Mouse (Mus musculus) limb, embryonic 13.5 days (tissue): ENCODE data around the gene Zkscan2. TPM values are rescaled to one million over a fixed set of nuclear protein-coding genes. Genes with fewer than 3 reads are reported as not detected.
A peak's percentile ranks its signal among the peaks of the same experiment; 100 is the strongest.

ENCODE experiments used
- ATAC-seq: fragments of 200-750 bp; cut with Nextera tagmentation; 2 replicates; pipeline ENCODE4 v1.8.0; 2017; ENCODE audit warnings: low read depth, moderate number of reproducible peaks, moderate TSS enrichment; ENCODE audit not compliant: low FRiP score
- H3K27ac ChIP-seq: fragments of 300-500 bp; sonication (generic); 2 replicates; pipeline ENCODE4 v1.5.1; 2015; ENCODE audit warnings: inconsistent platforms, mild to moderate bottlenecking, moderate library complexity
- H3K27me3 ChIP-seq: fragments of 300-500 bp; sonication (generic); 2 replicates; pipeline ENCODE4 v1.6.1; 2015; ENCODE audit warnings: mild to moderate bottlenecking, inconsistent platforms
- H3K36me3 ChIP-seq: fragments of 300-500 bp; sonication (generic); 2 replicates; pipeline ENCODE4 v1.6.1; 2015; ENCODE audit warnings: inconsistent platforms, mild to moderate bottlenecking, moderate library complexity
- H3K4me1 ChIP-seq: fragments of 300-500 bp; sonication (generic); 2 replicates; pipeline ENCODE4 v1.6.1; 2015; ENCODE audit warnings: inconsistent platforms
- H3K4me2 ChIP-seq: fragments of 300-500 bp; sonication (generic); replicated peaks from 2 replicates; pipeline ENCODE4 v1.6.1; 2015; ENCODE audit warnings: inconsistent platforms, mild to moderate bottlenecking, moderate library complexity
- H3K4me3 ChIP-seq: fragments of 300-500 bp; sonication (generic); 2 replicates; pipeline ENCODE4 v1.5.1; 2015; ENCODE audit warnings: moderate library complexity, mild to moderate bottlenecking, inconsistent platforms
- H3K9ac ChIP-seq: fragments of 300-500 bp; sonication (generic); 2 replicates; pipeline ENCODE4 v1.6.1; 2015; ENCODE audit warnings: mild to moderate bottlenecking, inconsistent platforms
- H3K9me3 ChIP-seq: fragments of 300-500 bp; sonication (generic); 2 replicates; pipeline ENCODE4 v1.6.1; 2016; ENCODE audit warnings: inconsistent platforms
- WGBS: fragments of 180-500 bp; shearing (Covaris S2); methylation state at CpG from one replicate; pipeline ENCODE4 v1.1.7; 2015; 5-methylcytosine and 5-hydroxymethylcytosine counted together
- polyA plus RNA-seq: library from polyadenylated mRNA; unstranded; fragments of >200 nt; fragmentation: Nextera tagmentation; extraction: Ambion mirVana; gene quantifications from 2 replicates; pipeline ENCODE4 v1.2.1, GENCODE M21; 2015

The Zkscan2 gene
- 4.5 and 4.9 TPM in 2 replicates for polyA plus RNA-seq

GRCm38 (mm10) chr7:123500239-123501219 lies at the start of gene Zkscan2:
Gene Zkscan2 (minus strand): TSS chr7:123500449.
- Histone ChIP-seq H3K9me3 (no peaks in the 10 kb centered on the region), H3K27ac (peak within 1 kb of the TSS; percentile 52; the same call in 1 of the 2 replicates)
- 2% methylated on average over 67 of the region's 71 CpGs for WGBS

GRCm38 (mm10) chr7:123529190-123529589 lies 28.9 kb upstream of the Zkscan2 start:
- H3K4me3 ChIP-seq = no peak overlapping the region
- no peaks in the 10 kb centered on the region for H3K27me3 ChIP-seq
- WGBS = 84% methylated on average over 3 of the region's 3 CpGs
- H3K9ac ChIP-seq = no peak overlapping the region
- H3K36me3 ChIP-seq = no peaks in the 10 kb centered on the region
- H3K4me2 ChIP-seq = no peak overlapping the region
- ATAC-seq = no peak
- H3K27ac ChIP-seq = no peak overlapping the region
- 0 out of 2 replicates have a peak, but pooled peaks cover 3% of the 10 kb centered on the region for H3K9me3 ChIP-seq
- no peaks in the 10 kb centered on the region for H3K4me1 ChIP-seq

More at GRCm38 (mm10) chr7:123500239-123501219, at the start of gene Zkscan2:
- no peaks in the 10 kb centered on the region for H3K27me3 ChIP-seq
- H3K4me1 ChIP-seq = peaks cover 13% of the 10 kb centered on the region
- H3K9ac ChIP-seq = peak within 1 kb of the TSS; percentile 78
- H3K36me3 ChIP-seq = peaks cover 9% of the 10 kb centered on the region
- peak within 1 kb of the TSS; percentile 90 for H3K4me2 ChIP-seq
- peak; percentile 91 for ATAC-seq
- peak within 1 kb of the TSS; percentile 61 for H3K4me3 ChIP-seq

GRCm38 (mm10) chr7:123525761-123526160 lies 25.5 kb upstream of the Zkscan2 start:
- Histone ChIP-seq H3K9me3 (0 out of 2 replicates have a peak, but pooled peaks cover under 1% of the 10 kb centered on the region), H3K4me2 (no peak overlapping the region), H3K27me3 (0 out of 2 replicates have a peak, but pooled peaks cover 4% of the 10 kb centered on the region), H3K36me3 (no peaks in the 10 kb centered on the region), H3K9ac (no peak overlapping the region), H3K4me1 (no peaks in the 10 kb centered on the region), H3K27ac (no peak overlapping the region), H3K4me3 (no peak overlapping the region)
- ATAC-seq = no peak
- 31% methylated on average over 10 of the region's 10 CpGs for WGBS

DNA sequence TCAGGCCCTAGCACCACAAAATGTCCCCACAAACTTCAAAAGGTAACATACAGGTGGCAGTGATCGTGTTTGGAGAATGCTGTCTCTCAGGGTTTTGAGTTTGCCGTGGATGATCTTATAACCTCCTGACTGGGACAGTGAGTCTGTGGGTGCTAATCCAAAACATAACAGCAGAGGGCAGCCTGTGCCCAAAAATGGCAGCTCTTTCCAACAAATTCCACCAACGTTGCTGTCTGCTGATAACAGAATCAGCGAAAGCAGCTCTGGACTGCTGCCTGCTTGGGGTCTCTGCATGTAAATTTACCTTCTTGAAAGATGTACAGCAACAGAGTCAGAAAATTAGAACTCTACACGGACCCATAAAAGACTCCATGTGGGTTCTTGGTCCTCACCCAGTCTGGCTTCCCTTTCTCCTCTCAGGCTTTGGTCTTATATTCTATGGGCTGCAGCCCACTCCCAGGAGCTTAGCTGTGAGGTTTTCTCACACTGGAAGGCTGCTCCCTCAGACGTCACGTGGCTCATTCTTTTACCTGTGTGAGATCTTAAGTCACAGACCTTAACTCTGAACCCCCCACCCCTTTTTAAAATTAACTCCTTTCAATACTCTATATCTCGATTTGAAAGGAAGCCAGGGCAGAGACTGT lies 24.1 kb upstream of the Zkscan2 start:
- 24% methylated on average over 8 of the region's 8 CpGs for WGBS
- 0 out of 2 replicates have a peak, but pooled peaks cover 4% of the 10 kb centered on the region for H3K27me3 ChIP-seq
- H3K9me3 ChIP-seq = no peaks in the 10 kb centered on the region
- no peaks in the 10 kb centered on the region for H3K4me1 ChIP-seq
- H3K9ac ChIP-seq = no peak overlapping the region
- H3K36me3 ChIP-seq = no peaks in the 10 kb centered on the region
- peak; percentile 44; the same call in 1 of the 2 replicates for ATAC-seq
- no peak overlapping the region for H3K4me3 ChIP-seq
- H3K4me2 ChIP-seq = no peak overlapping the region
- no peak overlapping the region for H3K27ac ChIP-seq

GRCm38 (mm10) chr7:123507946-123508345 lies 7.7 kb upstream of the Zkscan2 start:
- Histone ChIP-seq H3K9ac (no peak overlapping the region), H3K27ac (no peak overlapping the region), H3K36me3 (no peaks in the 10 kb centered on the region), H3K4me3 (no peak overlapping the region), H3K4me2 (no peak overlapping the region), H3K9me3 (peaks cover 15% of the 10 kb centered on the region; the same call in 1 of the 2 replicates), H3K4me1 (no peaks in the 10 kb centered on the region), H3K27me3 (no peaks in the 10 kb centered on the region)
- WGBS = 54% methylated on average over 7 of the region's 7 CpGs
- ATAC-seq = no peak

DNA sequence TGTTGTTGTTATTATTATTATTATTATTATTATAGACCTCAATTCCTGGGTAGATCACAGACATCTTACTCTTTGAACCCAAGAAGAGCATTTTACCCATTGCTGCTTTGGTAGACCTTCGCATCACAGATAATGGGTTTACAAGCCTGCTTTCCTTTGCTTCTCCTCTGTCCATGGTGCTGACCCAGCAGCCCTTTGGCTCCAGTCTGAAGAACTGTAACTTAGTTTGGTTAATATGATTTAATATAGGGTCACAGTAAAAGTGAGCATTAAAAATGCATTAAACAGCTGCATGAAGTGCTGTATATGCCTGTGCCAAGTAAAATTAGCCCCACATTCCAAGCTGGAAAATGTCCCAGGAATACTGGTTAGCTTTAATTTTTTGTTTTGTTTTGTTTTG lies 3.1 kb upstream of the Zkscan2 start:
- H3K27me3 ChIP-seq = no peaks in the 10 kb centered on the region
- ATAC-seq = no peak
- WGBS = 14% methylated on average over 1 of the region's 1 CpGs
- no peaks in the 10 kb centered on the region for H3K36me3 ChIP-seq
- no peak overlapping the region for H3K27ac ChIP-seq
- H3K9ac ChIP-seq = no peak overlapping the region
- H3K4me2 ChIP-seq = no peak overlapping the region
- H3K4me1 ChIP-seq = peaks cover 13% of the 10 kb centered on the region
- peaks cover 14% of the 10 kb centered on the region; the same call in 1 of the 2 replicates for H3K9me3 ChIP-seq
- no peak overlapping the region for H3K4me3 ChIP-seq

GRCm38 (mm10) chr7:123499481-123500238 lies 589 bp downstream of the Zkscan2 start:
- no peaks in the 10 kb centered on the region for H3K27me3 ChIP-seq
- no peak overlapping the region for H3K27ac ChIP-seq
- ATAC-seq = no peak
- peak overlapping the region; percentile 78 for H3K9ac ChIP-seq
- 41% methylated on average over 19 of the region's 19 CpGs for WGBS
- peak overlapping the region; percentile 61 for H3K4me3 ChIP-seq
- H3K9me3 ChIP-seq = no peaks in the 10 kb centered on the region
- peak overlapping the region; percentile 90 for H3K4me2 ChIP-seq
- peaks cover 13% of the 10 kb centered on the region for H3K4me1 ChIP-seq
- peaks cover 14% of the 10 kb centered on the region for H3K36me3 ChIP-seq

DNA sequence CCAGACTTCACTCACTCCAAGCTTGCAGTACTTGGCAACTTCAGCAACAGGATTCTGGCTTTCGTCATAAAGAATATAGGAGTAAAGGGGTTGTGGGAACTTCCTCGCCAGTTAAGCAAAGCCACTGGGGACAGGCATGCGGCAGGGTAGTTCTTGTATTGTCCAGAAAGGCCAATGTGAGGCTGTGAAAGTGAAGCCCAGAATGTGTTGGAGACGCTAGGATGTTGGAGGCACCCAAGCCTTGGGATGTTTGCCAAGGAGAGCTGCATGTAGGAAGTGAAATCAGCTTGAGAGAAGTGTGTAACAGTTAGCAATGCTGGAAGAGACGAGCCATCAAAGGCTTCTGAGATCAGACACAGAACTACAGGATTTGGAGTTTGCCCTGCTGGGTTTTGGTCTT lies 12.5 kb downstream of the Zkscan2 start:
- H3K9me3 ChIP-seq = no peaks in the 10 kb centered on the region
- H3K4me3 ChIP-seq = no peak overlapping the region
- H3K9ac ChIP-seq = no peak overlapping the region
- no peak overlapping the region for H3K27ac ChIP-seq
- ATAC-seq = no peak
- peaks cover 11% of the 10 kb centered on the region for H3K36me3 ChIP-seq
- H3K4me2 ChIP-seq = no peak overlapping the region
- H3K4me1 ChIP-seq = no peaks in the 10 kb centered on the region
- no peaks in the 10 kb centered on the region for H3K27me3 ChIP-seq
- 68% methylated on average over 5 of the region's 5 CpGs for WGBS

GRCm38 (mm10) chr7:123467961-123468360 lies 32.3 kb downstream of the Zkscan2 start:
- no peak for ATAC-seq
- peaks cover 3% of the 10 kb centered on the region; the same call in 1 of the 2 replicates for H3K27me3 ChIP-seq
- no peak overlapping the region for H3K27ac ChIP-seq
- H3K9ac ChIP-seq = no peak overlapping the region
- no peak overlapping the region for H3K4me2 ChIP-seq
- no peaks in the 10 kb centered on the region for H3K36me3 ChIP-seq
- no peaks in the 10 kb centered on the region for H3K4me1 ChIP-seq
- H3K9me3 ChIP-seq = no peaks in the 10 kb centered on the region
- WGBS = 86% methylated on average over 1 of the region's 1 CpGs
- no peak overlapping the region for H3K4me3 ChIP-seq

DNA sequence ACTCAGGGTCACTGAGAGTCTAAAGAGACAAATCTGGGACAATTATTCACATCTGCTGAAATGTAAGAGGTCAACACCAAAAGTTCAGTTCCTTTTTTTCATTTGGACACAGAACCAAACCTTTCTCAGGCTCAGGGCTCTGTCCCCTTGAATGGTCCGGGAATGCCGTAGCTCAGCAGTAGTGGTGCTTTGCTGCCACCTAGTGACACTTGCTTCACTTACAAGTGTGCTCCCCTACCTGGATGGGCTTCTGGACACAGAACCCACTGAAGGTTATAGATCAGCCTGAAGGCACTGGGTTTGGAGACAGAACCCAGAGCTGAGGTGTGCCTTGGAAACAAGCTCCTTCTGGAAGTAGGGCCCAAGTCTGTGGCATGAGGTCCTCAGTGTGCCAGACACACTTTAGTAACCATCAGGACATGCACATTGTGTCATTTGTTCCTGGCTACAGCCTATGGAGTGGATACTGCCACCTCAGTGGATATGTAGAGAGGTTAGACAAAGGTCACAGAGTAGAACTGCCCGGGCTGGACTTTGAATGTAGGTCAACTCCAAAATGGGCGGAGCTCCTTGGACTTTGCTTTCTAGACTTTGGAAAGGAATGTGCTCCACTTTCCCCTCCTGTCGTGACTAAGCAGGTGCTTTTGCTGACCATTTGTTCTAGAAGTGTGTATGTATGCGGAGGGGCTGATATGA lies 34.4 kb downstream of the Zkscan2 start:
- WGBS = 37% methylated on average over 6 of the region's 6 CpGs
- ATAC-seq = no peak; the same call in 1 of the 2 replicates
- no peak overlapping the region for H3K27ac ChIP-seq

DNA sequence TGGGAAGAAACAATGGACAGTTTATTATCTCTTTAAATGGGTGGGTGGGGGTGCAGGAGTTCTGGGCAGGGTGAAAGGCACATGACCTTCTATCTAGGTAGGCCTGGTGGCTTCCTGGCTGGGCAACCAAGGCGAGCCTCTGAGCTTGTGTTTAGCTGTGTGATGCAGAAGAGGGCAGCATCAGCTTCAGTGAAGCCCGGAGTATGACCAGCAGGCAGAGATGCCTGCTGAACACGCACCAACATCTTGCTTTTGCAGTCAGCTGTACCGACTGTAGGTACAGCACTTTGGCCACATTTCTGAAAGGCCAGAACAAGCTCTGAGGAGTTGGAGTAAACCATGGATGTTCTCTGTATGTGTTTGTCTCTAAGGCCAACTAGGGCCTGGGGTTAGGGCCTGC lies 36.7 kb downstream of the Zkscan2 start:
- no peak overlapping the region for H3K4me3 ChIP-seq
- H3K36me3 ChIP-seq = no peaks in the 10 kb centered on the region
- no peak for ATAC-seq
- H3K4me1 ChIP-seq = peaks cover 4% of the 10 kb centered on the region; the same call in 1 of the 2 replicates
- H3K27me3 ChIP-seq = peaks cover 3% of the 10 kb centered on the region; the same call in 1 of the 2 replicates
- 82% methylated on average over 4 of the region's 4 CpGs for WGBS
- H3K4me2 ChIP-seq = no peak overlapping the region
- H3K9me3 ChIP-seq = no peaks in the 10 kb centered on the region
- no peak overlapping the region for H3K9ac ChIP-seq
- H3K27ac ChIP-seq = no peak overlapping the region

More for the DNA sequence above, 34.4 kb downstream of the Zkscan2 start:
- Histone ChIP-seq H3K27me3 (peaks cover 3% of the 10 kb centered on the region; the same call in 1 of the 2 replicates), H3K36me3 (no peaks in the 10 kb centered on the region), H3K4me2 (no peak overlapping the region), H3K9ac (no peak overlapping the region), H3K9me3 (no peaks in the 10 kb centered on the region), H3K4me3 (no peak overlapping the region), H3K4me1 (peaks cover 4% of the 10 kb centered on the region; the same call in 1 of the 2 replicates)
